Mouse (Mus musculus): ENCODE results near the gene Ppp2r5b. TPM values are rescaled to one million over a fixed set of nuclear protein-coding genes. Genes with fewer than 3 reads are reported as not detected.

Gene Ppp2r5b
- total and polyA plus RNA-seq, 3 experiments = 2.8 to 9.8 (median 3.4) TPM

- no peak for TF ChIP-seq RCOR1 (conservative IDR thresholded peaks at IDR 0.05; ENCODE audit: low read depth, low read length)
- no peak for TF ChIP-seq USF1 (IDR thresholded peaks at IDR 0.05; ENCODE audit: low read depth, low read length)
- TF ChIP-seq ZKSCAN1 (IDR thresholded peaks at IDR 0.05; ENCODE audit: borderline replicate concordance, low read depth, low read length) = 0 out of 2 replicates have a peak, but pooled peaks have one; percentile 28
- peak; percentile 45; the same call in 1 of the 2 replicates for TF ChIP-seq MEF2A (IDR thresholded peaks at IDR 0.05; ENCODE audit: borderline replicate concordance, low read depth, low read length)
- no peak for TF ChIP-seq ETS1 (conservative IDR thresholded peaks at IDR 0.05; ENCODE audit: low read depth, low read length)
- peak; percentile 55; the same call in 1 of the 2 replicates for TF ChIP-seq CHD2 (IDR thresholded peaks at IDR 0.05; ENCODE audit: low read length)
- TF ChIP-seq GABPA (IDR thresholded peaks at IDR 0.05; ENCODE audit: insufficient replicate concordance, low read depth, low read length) = no peak
- TF ChIP-seq TBP (conservative IDR thresholded peaks at IDR 0.05; ENCODE audit: low read depth, low read length) = peak; percentile 37; the same call in 1 of the 2 replicates
- peak; percentile 64; the same call in 1 of the 2 replicates for TF ChIP-seq KAT2A (IDR thresholded peaks at IDR 0.05; ENCODE audit: insufficient replicate concordance, low read length)
- peak; percentile 18; the same call in 1 of the 2 replicates for TF ChIP-seq JUN (IDR thresholded peaks at IDR 0.05; ENCODE audit: insufficient read depth, low read depth, low read length)
- TF ChIP-seq POLR2A (IDR thresholded peaks at IDR 0.05; ENCODE audit: low read depth, low read length) = peak; percentile 68
- peak; percentile 38; the same call in 1 of the 2 replicates for TF ChIP-seq JUND (conservative IDR thresholded peaks at IDR 0.05; ENCODE audit: low read depth, low read length)
- TF ChIP-seq E2F4 (IDR thresholded peaks at IDR 0.05; ENCODE audit: insufficient replicate concordance, low read depth, low read length) = no peak
- 0 out of 2 replicates have a peak, but pooled peaks have one; percentile 8 for TF ChIP-seq IRF4 (IDR thresholded peaks at IDR 0.05; ENCODE audit: low read depth, low read length)
- no peak for TF ChIP-seq ZC3H11A (IDR thresholded peaks at IDR 0.05; ENCODE audit: low read depth, low read length)
- no peak for TF ChIP-seq CHD1 (IDR thresholded peaks at IDR 0.05; ENCODE audit: low read depth, low read length)
- TF ChIP-seq RAD21 (IDR thresholded peaks at IDR 0.05; ENCODE audit: low read depth, low read length) = no peak
- TF ChIP-seq SMC3 (IDR thresholded peaks at IDR 0.05; ENCODE audit: low read depth, low read length) = no peak
Observed at GRCm38 (mm10) chr19:6241274-6242107, 5.8 kb upstream of the Ppp2r5b start, which contains the start of gene Atg2a (continued).

GRCm38 (mm10) chr19:6240725-6241124, 5.1 kb upstream of the Ppp2r5b start:
- Histone ChIP-seq H3K79me2 (replicated peaks; ENCODE audit: control insufficient read depth, extremely low read depth, insufficient read depth, poor library complexity, severe bottlenecking) (peaks cover 10% of the 10 kb centered on the region; the same call in 1 of the 2 replicates), H3K4me1 (ENCODE audit: control insufficient read depth in 1 of 2, insufficient read depth in 2 of 2) (peaks cover 0 to 24% of the 10 kb centered on the region in 2 experiments; a peak in 2 of 4 replicates), H3K4me3 (replicated peaks in 1 of 3; ENCODE audit: low read depth in 2 of 3, low read length in 2 of 3, poor library complexity in 1 of 3) (peak overlapping the region in 2 of 3 experiments; percentile 48 to 78), H3K4me2 (ENCODE audit: insufficient read depth, low read depth, poor library complexity, severe bottlenecking) (peak overlapping the region; percentile 11; the same call in 1 of the 2 replicates), H3K27ac (ENCODE audit: insufficient read depth, low read depth) (no peak overlapping the region), H3K9me3 (replicated peaks; ENCODE audit: low read length) (no peaks in the 10 kb centered on the region), H3K36me3 (replicated peaks in 1 of 2; ENCODE audit: control insufficient read depth in 1 of 2, insufficient read depth in 1 of 2, low read length in 1 of 2) (peaks cover 12 to 25% of the 10 kb centered on the region in 2 experiments), H3K9ac (ENCODE audit: insufficient read depth, low read depth) (peak overlapping the region; percentile 11; the same call in 1 of the 2 replicates), H3K27me3 (replicated peaks) (no peaks in the 10 kb centered on the region)
- in situ Hi-C loops (cut with MboI; ENCODE audit: low pct_ligation_motif_present, low pct_unique_long_range_greater_than_20kb, low sequenced_read_pairs) = no loop called here
- no peak for TF ChIP-seq MYC (IDR thresholded peaks at IDR 0.05; ENCODE audit: low read depth, low read length)
- TF ChIP-seq CTCF (conservative IDR thresholded peaks at IDR 0.05 in 1 of 2, IDR thresholded peaks at IDR 0.05 in 1 of 2; ENCODE audit: low read depth in 2 of 2, low read length in 2 of 2) = no peak
- TF ChIP-seq ZNF384 (IDR thresholded peaks at IDR 0.05; ENCODE audit: low read depth, low read length) = no peak
- no peak for TF ChIP-seq USF2 (conservative IDR thresholded peaks at IDR 0.05; ENCODE audit: low read depth, low read length)
- no peak for TF ChIP-seq MAZ (IDR thresholded peaks at IDR 0.05; ENCODE audit: low read depth, low read length)
- no peak for TF ChIP-seq RCOR1 (conservative IDR thresholded peaks at IDR 0.05; ENCODE audit: low read depth, low read length)
- no peak for TF ChIP-seq SIN3A (IDR thresholded peaks at IDR 0.05; ENCODE audit: low read length)
- TF ChIP-seq MAFK (IDR thresholded peaks at IDR 0.05; ENCODE audit: insufficient replicate concordance, low read length) = no peak
- TF ChIP-seq TCF12 (IDR thresholded peaks at IDR 0.05; ENCODE audit: low read depth, low read length) = no peak
- no peak for TF ChIP-seq POLR2A (IDR thresholded peaks at IDR 0.05; ENCODE audit: low read depth, low read length)
- no peak for TF ChIP-seq SMC3 (IDR thresholded peaks at IDR 0.05; ENCODE audit: low read depth, low read length)
- TF ChIP-seq UBTF (IDR thresholded peaks at IDR 0.05; ENCODE audit: low read depth, low read length) = no peak
- TF ChIP-seq POLR2AphosphoS2 (IDR thresholded peaks at IDR 0.05; ENCODE audit: low read depth, low read length) = no peak
- dilution Hi-C loops (cut with MboI; ENCODE audit: extremely low pct_ligation_motif_present, extremely low pct_unique_long_range_greater_than_20kb, low sequenced_read_pairs) = no loop called here
- DNase-seq (ENCODE audit: extremely low read depth) = no peak
